Mouse (Mus musculus): ENCODE results near the gene Tmx2. TPM values are rescaled to one million over a fixed set of nuclear protein-coding genes. Genes with fewer than 3 reads are reported as not detected.
"Not testable (repeated sequence)": the region's sequence is repeated elsewhere in the genome, so short reads cannot be mapped to it uniquely, and the experiment has no call there.

Tmx2 gene
- 100 to 1,000 TPM; 105 to 107 TPM for total RNA-seq (2021)

DNA sequence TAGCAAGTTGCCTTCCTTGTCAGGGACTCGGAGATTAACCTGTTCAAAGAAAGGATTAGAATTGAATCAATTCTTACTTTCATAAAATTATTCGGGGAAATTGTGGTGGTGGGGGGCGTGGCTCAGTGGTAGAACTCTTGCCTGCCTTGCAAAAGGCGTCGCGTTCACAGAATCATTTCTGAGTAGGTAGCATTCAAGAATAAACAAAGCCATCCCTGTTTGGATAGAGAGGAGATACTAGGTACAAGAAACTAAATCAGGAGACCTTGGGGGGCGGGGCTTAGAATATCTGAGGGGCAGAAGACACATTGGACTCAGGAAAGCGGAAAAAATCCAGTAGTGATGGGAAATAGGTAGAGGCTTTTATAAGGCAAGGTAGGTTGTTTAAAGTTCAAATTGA lies at the start of gene Tmx2:
Tmx2 (minus strand) TSS at position 125 of the 400 bp plus-strand sequence.
- DNase-seq = no peak

DNA sequence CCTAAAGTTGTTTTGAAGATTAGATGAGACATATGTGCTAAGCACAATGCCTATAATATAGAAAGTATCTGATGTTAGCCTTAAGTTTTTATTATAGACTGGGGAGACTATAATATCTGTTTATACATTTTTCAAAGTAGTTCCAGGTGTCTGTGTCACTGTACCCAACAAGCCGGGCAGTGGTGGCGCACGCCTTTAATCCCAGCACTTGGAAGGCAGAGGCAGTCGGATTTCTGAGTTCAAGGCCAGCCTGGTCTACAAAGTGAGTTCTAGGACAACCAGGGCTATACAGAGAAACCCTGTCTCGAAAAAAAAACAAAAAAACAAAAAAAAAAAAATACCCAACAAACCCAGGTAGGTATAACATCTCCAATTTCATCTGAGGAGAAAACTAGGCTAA lies 49.3 kb upstream of the Tmx2 start:
- DNase-seq = not testable (repeated sequence)

DNA sequence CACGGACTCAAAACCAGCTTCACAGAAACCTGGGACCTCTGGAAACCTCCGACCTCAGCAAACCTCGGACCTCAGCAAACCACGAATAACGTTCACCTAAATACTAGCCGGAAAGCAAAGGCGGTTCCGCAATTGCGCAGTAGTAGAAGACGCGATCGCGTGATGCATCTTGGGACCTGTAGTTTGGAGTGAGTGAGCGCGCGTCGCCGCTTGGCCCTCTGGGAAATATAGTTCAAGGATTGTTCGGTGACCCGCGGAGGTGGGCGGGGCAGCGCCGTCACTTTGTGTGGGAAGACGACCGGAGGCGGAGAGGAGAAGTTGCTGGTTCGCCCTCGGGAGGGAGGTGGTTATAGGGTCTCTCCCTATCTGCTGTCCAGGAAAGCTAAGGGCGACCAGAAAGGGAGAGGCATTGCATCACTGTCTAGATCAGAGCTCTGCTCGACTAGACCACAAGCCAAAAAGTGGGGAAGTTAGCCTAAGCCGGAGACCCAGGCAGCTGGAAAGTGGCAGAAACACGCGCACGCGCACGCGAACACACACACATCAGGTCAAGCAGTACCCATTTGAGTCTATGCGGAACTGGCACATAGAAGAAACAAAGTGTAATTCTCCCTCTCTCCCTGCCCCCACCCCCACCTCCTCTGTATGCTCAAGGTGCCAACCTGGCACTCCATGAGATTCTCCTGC lies 48.4 kb upstream of the Tmx2 start, which contains the start of gene Clp1:
Clp1 (minus strand) TSS at position 179 of the 687 bp plus-strand sequence.
- DNase-seq = peak; percentile 96

DNA sequence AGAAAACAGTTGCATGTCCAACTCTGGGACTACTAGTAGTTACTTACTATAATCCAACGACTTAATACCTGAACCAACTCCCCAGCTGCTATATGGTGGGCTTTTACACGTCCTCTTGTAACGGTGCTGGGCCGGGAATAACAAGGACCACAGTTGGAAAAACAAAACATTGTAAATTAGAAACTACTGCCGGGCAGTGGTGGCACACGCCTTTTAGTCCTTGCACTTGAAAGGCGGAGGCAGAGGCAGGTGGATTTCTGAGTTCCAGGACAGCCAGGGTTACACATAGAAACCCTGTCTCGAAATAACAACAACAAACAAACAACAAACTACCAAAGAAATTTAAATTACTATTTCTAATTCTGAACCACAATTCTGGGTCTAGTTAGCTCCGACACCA lies 47.8 kb upstream of the Tmx2 start:
- no peak for DNase-seq

DNA sequence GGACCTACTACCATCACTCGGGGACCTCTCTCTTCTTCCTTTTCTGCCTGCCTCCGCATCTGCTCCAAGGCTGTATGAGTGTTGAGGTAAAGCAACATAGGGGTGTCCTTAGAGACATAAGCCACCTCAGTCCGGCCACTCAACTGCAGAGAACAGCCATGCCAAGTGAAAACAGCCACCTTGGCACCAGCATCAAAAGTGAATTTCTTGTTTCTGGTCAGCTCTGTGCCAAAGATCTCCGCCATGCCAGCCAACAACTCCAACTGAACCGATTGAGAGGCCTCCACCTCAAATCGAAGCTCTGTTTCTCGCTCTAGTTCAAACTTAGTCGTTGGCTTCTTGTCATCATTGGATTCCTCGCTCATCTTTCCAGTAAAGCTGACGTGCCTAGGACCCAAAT lies 46.8 kb upstream of the Tmx2 start:
- DNase-seq = no peak

DNA sequence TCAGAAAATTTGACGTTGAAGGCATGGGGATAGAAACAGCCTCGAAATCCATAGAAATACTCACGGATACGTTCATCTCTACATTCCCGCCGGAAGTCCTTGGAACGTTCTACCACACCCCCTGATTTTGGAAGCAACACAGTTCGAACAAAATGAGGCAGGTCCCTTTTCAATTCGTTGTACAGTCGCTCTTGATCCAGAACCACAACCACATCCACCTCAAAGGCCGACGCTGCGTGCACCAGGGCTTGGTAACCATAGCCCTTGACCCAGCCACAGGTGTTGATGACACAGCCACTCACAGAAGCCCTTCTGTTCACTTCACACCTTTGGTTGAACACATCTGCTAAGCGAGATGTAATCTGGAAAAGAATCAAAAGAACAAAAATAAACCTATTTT lies 44.9 kb upstream of the Tmx2 start:
- no peak for DNase-seq

DNA sequence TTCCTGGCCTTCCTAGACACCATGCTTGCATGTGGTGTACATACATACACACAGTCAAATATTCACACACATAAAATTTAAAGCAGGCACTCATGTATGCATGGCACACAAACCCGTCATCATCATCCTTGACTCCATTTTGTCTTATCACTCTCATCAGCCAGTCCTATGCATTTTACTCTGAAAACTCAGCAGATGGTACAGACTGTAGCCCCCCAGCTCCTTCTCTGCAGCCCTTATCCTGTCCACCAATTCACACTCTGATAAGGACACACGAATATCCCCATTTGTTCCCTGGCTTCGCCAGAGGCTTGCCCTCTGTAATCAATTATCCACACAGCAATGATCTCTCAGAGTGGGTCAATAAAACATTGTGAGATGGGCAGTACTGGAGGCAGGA lies 42.2 kb upstream of the Tmx2 start:
- DNase-seq = no peak

DNA sequence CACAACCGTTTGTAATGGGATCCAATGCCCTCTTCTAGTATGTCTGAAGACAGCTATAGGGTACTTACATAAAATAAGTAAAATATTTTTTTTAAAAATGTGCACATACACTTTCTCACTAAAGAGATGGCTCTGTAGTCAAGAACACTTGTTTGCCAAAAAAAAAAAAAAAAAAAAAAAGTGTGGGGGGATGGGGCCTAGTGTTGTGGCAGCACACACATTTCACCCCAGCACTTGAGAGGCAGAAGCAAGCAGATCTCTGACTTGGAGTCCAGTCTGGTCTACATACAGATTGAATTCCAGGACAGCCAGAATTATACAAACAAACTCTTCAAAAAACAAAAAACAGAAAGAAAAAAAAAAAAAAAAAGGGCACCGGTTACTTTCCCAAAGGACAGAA lies 41.8 kb upstream of the Tmx2 start:
- DNase-seq = no peak

DNA sequence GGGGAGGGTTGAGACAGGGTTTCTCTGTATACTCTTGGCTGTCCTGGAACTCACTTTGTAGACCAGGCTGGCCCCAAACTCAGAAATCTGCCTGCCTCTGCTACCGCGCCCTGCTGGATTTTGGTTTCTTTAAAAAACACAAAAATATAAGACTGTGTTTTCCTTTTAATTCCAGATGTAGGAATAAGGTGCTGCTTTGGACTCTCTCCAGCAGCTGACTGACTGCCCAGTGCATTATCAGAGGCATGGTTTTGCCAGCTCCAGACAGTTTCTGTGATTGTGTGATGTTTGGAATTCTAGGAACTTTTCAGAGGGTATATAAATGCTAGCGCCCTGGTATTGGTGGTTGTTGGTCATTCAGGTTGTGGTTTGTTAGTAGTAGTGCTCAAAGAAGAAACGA lies 38.4 kb upstream of the Tmx2 start:
- DNase-seq = peak; percentile 16

DNA sequence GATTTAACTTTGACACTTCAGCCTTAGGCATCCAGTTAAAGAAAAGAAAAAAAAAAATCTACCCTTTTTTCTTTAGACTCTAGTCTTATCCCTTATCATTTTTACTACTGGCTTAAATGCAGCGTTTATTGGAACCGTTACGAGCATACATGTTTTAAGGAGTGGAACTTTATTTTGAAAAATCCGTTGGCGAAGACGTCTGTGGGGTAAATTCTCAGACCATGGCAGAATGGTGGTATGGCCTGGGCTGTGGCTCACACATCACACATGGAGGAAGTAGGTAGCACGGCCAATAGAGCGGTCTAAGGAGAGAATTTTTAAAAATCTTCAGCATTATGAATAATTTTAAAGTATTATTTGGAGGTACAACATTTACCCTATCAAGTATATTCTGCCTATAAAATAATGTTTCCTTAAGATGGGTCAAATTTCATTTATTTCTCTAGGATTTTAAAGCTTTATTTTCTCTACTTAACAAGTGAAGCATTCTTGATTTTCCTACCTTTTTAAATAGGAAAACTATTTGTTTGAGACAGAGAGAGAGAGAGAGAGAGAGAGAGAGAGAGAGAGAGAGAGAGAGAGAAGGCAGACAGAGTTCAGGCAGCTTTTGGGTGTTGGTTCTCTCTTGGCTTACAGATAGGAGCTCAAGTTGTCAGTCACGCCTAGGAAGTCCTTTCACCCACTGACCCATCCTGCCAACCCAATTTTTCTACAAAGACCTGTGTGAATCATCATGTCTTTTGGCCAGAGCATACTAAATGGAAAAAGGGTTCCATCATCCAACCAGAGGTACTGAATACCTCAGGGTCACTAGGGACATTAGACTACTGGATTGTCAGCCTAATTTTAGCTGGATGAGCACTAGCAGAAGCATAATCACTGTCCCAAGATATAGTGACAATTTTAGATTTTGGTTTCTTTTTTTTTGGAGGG lies 37.7 kb upstream of the Tmx2 start:
- no peak for DNase-seq

DNA sequence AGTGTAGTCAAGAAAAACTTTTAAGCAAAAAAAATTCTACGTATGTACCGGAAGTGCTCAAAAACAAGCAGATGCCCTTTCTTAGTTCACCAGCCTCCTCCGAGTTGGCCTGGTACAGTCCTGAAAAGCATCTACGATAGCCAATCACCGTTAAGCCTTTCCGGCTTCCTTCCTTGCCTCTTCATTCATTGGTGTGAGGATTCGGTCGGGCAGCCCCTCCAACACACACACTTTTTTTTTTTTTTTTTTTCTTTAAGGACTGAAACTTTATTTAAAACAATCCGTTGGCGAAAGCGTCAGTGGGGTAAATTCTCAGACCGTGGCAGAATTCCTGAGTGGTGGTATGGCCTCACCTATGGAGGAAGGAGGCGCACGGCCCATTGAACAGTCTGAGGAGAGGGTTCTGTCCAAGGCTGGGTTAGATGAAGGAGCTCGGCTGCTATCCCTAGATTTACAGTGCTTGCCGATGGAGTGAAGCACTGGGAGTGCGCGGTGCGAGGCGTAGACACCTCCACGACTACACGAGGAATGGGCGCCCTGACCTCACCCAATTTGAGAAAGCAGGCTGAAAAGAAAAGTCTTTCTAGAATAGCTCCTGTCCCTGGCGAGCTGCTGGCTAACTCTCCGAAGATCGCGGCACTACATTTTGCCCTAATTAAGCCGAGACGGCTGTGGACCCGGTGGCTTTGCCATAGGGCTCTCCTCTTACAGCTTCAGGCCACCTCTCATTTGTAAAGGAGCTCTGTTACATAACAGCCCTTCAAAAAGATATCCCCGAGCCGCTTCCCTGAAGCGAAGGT lies 36.8 kb upstream of the Tmx2 start:
- DNase-seq = no peak

DNA sequence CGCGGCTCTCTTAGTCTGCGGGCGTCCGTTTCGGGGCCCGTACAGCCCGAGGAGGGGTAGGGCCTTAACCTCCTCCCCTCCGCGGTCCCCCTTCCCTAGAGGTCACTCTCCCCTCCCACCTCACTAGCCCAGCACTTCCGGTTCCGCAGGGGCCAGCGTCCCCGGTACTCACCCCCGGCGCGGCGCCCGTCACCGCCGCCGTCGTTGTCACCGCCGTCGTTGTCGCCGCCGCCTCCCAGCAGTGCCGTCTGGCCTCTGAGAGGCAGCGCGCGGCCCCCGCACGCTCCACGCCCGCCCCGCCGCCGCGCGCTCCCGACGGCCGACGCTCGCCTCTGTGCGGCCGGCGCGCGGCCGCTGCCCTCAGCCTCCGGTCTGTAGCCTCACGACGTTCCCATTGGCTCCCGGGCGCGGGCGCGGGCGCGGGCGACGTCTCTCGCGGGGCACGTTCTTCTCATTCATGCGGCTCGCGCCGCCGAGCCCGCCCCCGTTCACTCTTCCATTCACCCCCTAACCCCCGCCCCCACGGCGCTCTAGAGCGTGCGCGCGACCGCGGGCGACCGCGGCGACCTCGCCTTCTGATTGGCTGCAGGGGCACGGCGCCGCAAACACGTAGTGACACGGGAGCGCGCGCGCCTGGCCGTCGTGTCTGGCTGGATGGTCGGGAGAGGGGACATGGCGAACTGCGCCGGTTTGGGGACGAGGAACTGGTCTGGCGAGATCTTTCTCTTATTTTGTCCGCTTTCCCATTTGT lies 36.0 kb upstream of the Tmx2 start, which contains the start of gene Zdhhc5:
Zdhhc5 (minus strand) TSS at position 370 of the 751 bp plus-strand sequence.
- peak; percentile 99 for DNase-seq

DNA sequence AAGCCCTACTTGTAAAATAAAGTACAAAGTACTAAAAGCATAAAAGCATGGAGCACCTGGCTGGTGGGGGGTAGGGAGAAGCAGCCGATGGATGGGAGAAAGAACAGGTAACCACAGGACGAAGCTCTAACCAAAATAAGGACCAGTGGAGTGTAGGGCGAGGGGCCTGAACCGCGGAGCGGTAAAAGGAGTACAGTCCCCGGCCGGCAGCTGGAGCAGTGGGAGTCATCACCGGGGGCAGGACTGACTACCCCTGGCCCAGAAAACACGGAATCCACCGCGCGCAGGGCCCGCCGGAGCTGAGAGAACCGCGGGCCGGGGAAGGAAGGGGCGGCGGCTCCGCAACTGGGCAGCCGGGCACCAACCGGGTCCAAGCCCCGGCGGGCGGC lies 35.5 kb upstream of the Tmx2 start:
- DNase-seq = no peak

DNA sequence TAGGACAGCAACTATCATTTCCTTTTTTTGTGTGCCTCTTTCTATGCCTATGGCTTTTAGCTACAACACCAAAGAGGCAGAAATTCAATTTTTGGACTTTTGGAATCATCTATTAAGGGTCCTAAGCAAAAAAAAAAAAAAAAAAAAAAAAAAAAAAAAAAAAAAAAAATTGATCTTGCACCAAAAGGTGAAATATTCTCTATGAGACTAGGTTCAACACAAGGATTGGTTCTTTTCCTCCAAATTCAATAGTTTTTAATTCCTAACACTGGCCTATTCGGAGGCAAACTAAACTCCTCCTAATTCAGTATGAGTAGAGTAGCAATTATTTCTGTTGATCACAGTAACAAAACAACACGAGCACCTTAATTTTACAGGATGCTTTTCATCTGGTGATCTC lies 33.0 kb upstream of the Tmx2 start:
- DNase-seq = no peak

DNA sequence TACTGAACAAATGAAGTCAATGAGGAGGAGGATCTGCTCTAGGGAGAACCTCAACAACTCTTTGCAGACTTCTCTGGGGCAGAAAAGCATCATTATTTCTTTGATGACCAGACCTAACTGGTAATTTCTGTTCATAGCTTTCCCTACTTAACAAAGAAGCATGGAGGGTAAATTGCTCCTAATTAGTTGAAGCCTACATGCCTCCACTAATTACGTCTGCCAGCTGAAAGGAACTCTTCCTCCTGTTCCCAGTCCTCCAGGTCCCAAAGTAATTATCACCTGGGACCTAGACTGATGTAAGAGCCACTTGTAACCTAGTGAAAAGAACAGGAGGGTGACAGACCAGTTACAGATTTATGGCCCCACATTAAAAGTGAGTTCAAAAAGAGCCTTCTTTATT lies 28.6 kb upstream of the Tmx2 start:
- no peak for DNase-seq

DNA sequence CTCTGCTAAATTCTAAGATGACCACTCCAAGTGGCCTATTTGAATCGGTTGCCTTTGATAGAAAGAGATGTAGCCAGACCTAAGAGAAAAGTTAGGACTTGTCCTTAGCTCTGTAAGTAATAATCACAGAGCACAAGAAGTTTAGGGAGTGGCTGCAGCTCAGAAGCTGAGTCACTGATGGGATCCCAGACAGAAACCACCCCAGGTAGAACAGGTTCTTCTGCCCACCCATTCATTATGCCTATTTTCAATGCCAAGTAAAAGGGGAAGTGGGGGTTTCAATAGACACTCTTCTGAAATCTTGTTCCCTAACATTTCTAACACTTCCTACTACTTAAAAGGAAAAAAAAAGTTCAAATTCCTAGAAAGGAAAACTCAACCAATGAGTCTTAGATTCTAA lies 26.4 kb upstream of the Tmx2 start:
- no peak for DNase-seq

DNA sequence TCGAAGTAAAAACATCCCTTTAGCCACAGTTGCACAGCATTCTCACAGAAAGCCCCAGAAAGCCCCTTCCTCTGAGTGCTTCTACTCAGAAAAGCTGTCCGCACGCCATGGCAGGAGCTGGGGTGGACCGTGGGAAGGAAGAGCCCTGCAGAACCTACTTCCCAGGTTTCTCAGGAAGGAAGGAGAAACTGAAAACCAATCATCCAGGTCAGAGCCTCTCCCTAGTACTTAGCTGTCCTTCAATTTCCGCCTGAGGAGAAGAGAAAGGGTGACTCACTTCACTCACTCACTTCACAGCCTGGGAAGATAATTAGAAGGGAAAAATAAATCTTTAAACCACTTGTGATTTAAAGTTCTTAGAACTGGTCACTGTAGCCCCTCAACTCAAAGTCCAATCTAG lies 25.4 kb upstream of the Tmx2 start:
- no peak for DNase-seq

DNA sequence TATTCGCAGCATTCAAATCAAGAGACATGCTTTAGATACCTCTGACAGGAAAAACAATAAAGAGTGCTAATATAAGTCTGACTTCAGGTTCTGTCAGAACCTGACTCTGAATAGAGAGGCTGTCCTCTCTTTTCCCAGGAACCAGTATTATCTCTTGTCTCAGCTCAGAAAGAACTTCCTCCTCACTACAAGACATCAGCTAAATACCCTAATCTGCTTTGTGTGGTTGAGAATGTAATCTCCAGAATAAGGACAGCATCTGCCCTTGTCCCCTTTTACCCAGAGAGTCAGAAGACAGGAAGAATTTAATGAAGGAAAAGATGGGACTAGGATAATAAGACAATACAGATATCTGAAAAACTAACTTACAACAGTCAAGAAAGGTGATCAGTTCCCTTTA lies 24.6 kb upstream of the Tmx2 start:
- no peak for DNase-seq

DNA sequence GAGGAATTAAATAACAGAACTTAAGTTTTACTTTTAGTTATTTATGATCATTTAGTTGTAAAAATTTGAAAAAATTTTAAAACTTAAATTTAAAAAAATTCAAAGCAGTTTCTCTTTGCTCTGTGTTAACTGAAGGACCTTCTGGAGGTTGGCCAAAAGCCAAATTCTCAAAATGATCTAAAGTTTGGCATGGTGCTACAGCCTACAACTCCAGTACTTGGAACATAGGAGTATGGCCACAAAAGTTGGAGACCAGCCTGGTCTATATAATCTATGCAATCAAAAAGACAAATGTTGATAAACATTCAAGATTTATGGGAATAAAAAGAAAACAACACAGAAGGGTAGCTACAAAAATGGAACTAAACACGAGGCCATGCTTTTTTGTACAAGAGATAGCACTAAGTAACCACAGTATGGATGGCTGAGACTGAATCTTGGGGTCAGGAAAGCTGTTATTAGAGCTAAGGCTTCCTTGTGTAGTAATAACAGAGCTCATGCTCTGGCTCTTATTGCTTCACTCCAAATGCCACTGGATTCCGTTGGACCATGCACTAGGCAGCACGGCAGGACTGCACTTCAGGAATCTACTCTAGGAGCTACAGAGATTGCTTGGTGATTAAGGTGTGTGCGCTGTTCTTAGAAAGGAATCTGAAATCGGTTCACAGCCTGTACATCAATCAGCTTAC lies 16.2 kb upstream of the Tmx2 start:
- no peak for DNase-seq

DNA sequence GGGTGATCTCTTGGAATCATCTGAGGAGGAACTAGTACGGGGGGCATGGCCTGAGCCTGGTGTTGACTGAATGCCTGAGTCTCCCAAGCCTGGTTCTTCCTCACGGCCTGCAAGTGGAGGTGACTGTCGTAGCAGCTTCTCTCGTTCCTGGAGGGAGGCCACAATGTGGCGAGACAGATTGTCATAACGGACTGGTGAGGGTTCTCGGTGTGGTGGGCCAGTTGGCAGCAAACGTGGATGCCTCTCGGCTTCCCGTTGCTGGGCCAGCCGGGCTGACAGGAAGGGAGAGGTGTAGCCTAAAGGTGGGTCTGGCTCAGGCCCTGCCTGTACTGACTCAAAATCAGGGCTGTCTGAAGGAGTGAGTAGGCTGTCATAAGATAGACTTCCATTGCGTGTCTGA lies 11.1 kb upstream of the Tmx2 start:
- DNase-seq = no peak

DNA sequence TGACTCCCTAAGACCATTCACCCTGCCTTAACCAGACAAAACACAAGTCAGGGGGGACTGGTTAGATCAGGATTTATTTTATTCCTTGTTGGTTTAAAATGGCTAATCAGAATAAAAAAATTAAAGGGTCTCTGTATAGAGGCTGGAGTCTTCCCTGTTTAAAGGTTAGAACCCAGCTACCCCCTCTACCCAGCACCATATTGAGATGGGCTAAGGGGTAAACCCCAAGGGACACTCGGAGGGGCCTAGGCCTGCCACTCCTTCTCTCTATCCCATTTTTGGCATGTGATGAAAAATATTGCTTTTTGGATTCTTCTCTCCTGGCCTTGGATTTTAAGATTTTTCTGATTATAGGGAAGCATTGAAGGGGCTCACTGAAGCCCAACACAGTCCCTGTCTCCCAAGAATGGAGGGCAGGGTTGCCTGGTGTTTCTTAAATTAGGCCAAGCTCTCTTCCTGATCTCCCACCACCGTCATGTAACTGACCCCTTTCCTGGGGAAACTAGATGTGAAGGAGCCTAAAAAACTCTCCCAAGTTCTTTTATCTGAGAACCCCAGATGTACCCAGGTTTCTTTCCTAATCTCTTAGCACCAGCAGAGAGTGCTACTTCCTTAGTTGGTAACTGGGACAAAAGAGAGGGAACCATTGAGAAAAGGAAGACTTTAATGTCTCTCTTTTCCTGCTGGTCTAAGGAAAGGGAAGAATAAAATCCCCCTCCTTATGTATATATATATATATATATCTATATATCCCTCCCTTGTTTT lies 9.3 kb upstream of the Tmx2 start:
- no peak for DNase-seq

Measured in heart, postnatal 4 days (tissue).